ENCODE assay signal across 24 mouse cellular contexts in genomic region chr8:30502164-30502563, GRCm38 (mm10).
DNase-seq lines count a peak whose midpoint lies in the region; ATAC-seq and TF ChIP-seq lines count a peak whose summit lies in the region.
"Had no signal": no experiment of that assay in that cellular context is flagged by ENCODE, and none has a peak within 500 bp of the region (broad histone marks: within the 10 kb centered on the region; RNA-seq: fewer than 3 reads in every experiment).

No protein-coding gene starts in this region.

- no peak for ATAC-seq in forebrain, embryonic 12.5 days (ENCODE audit: low FRiP score)
- ATAC-seq: forebrain, embryonic 14.5 days; hindbrain, embryonic 16.5 days had no signal

- no peak overlapping the region for H3K4me2 ChIP-seq in forebrain, embryonic 12.5 days
- H3K4me2 ChIP-seq: embryonic facial prominence, embryonic 15.5 days; heart, embryonic 15.5 days; midbrain, embryonic 12.5 days; stomach, embryonic 15.5 days had no signal

- H3K9ac ChIP-seq in forebrain, embryonic 12.5 days: no peak overlapping the region
- H3K9ac ChIP-seq: embryonic facial prominence, embryonic 15.5 days; heart, embryonic 15.5 days; liver, embryonic 14.5 days; midbrain, embryonic 12.5 days; stomach, embryonic 15.5 days had no signal

- no peaks in the 10 kb centered on the region for H3K27me3 ChIP-seq in forebrain, embryonic 12.5 days
- H3K27me3 ChIP-seq: embryonic facial prominence, embryonic 15.5 days; heart, embryonic 15.5 days; midbrain, embryonic 12.5 days; stomach, embryonic 15.5 days had no signal

- H3K36me3 ChIP-seq in forebrain, embryonic 12.5 days (replicated peaks): no peaks in the 10 kb centered on the region
- H3K36me3 ChIP-seq: embryonic facial prominence, embryonic 10.5 days; embryonic facial prominence, embryonic 15.5 days; heart, embryonic 15.5 days; midbrain, embryonic 12.5 days; stomach, embryonic 15.5 days had no signal

- DNase-seq in cerebellum, postnatal 10 days: peak; percentile 28 to 33
- no peak for DNase-seq in cerebellum, adult 18-20 months
- no peak for DNase-seq in layer of hippocampus, adult 2 months (ENCODE audit: low spot score in 2 of 2)
- DNase-seq in layer of hippocampus, adult 9-11 months: no peak
- DNase-seq in 416B (ENCODE audit: low read depth) (peak; percentile 5), R1 (ENCODE audit: low read depth, low spot score) (peak; percentile 2)
- DNase-seq: B cell, adult 2 months; cerebellum, adult 9-11 months; gastrocnemius, postnatal 14 days; kidney, adult 18-20 months; kidney, postnatal 14 days; layer of hippocampus, postnatal 36 days; liver; lung, adult 2 months; lung, postnatal 10 days had no signal

- WGBS in forebrain, embryonic 12.5 days: 75% methylated on average over 2 of the region's 2 CpGs

- H3K9me3 ChIP-seq in forebrain, embryonic 12.5 days: no peaks in the 10 kb centered on the region
- H3K9me3 ChIP-seq: embryonic facial prominence, embryonic 10.5 days; embryonic facial prominence, embryonic 15.5 days; heart, embryonic 15.5 days; midbrain, embryonic 12.5 days; stomach, embryonic 15.5 days had no signal

- no peak overlapping the region for H3K4me3 ChIP-seq in layer of hippocampus, adult 2 months
- H3K4me3 ChIP-seq in forebrain, embryonic 12.5 days (replicated peaks): no peak overlapping the region
- H3K4me3 ChIP-seq: embryonic facial prominence, embryonic 10.5 days; embryonic facial prominence, embryonic 15.5 days; heart, embryonic 15.5 days; midbrain, embryonic 12.5 days; stomach, embryonic 15.5 days had no signal

- peak; percentile 65 for TF ChIP-seq CTCF in layer of hippocampus, adult 2 months (conservative IDR thresholded peaks at IDR 0.05)

- H3K4me1 ChIP-seq in forebrain, embryonic 12.5 days: no peaks in the 10 kb centered on the region
- H3K4me1 ChIP-seq: embryonic facial prominence, embryonic 10.5 days; embryonic facial prominence, embryonic 15.5 days; heart, embryonic 15.5 days; midbrain, embryonic 12.5 days; stomach, embryonic 15.5 days had no signal

- H3K27ac ChIP-seq in layer of hippocampus, adult 2 months: no peak overlapping the region
- H3K27ac ChIP-seq in forebrain, embryonic 12.5 days: no peak overlapping the region
- H3K27ac ChIP-seq: embryonic facial prominence, embryonic 10.5 days; embryonic facial prominence, embryonic 15.5 days; heart, embryonic 15.5 days; liver, embryonic 14.5 days; midbrain, embryonic 12.5 days; stomach, embryonic 15.5 days had no signal

Comparison
In these comparisons a context has a peak if more than half of its experiments do, and no peak if none do; other contexts are left out.
1. DNase-seq: peak in cerebellum, postnatal 10 days (2 of 2), 416B (single experiment) and R1 (single experiment); none in cerebellum, adult 18-20 months (0 of 2), layer of hippocampus, adult 2 months (0 of 2) and layer of hippocampus, adult 9-11 months (single experiment).